In the genomic region with DNA sequence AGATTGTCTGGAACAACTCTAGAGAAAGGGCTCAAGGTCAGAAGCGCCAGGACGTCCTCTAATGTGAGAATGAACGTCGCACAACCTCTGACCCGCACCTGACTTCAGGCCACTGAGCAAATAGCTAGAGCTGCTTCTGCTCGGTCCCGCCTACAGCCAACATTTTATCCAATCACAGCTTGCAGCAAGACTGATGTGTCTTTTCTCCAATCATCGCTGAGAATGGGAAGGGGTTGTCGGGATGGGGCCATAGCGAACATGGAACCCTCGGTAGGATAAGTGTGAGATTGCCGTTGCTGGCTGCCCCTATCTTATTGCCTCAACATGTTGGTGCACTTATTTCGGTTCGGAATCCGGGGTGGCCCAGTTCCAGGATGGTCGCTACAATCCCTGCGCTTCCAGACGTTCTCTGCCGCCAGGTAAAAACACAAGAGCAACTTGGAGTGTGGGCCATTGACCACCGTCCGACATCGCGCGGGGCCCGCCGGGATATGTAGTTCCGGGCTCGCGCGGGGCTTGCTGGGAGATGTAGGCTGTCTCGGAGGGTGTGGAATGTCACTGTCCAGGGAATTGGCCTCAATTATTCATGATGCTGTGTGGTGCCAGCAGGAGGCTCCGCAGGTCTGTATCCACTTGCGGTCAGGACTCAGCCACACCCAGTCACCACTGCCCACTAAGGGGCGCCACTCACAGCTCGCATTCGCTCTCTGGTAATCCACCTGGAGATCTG, we compare ENCODE assay signal across 8 mouse cellular contexts. TPM values are rescaled to one million over a fixed set of nuclear protein-coding genes. Genes with fewer than 3 reads are reported as not detected.
DNase-seq lines count a peak whose midpoint lies in the region; ATAC-seq lines count a peak whose summit lies in the region.

No protein-coding gene starts in this region.

- DNase-seq in adipocyte (ENCODE audit: low spot score): peak; percentile 98
- peak; percentile 98 for DNase-seq in embryo, embryonic 10 days (ENCODE audit: low spot score)
- peak; percentile 90 for DNase-seq in gastrocnemius, postnatal 10 days
- peak; percentile 97 for DNase-seq in induced T-regulatory cell, adult 2 months (ENCODE audit: low read depth)
- peak; percentile 95 to 98 for DNase-seq in left cerebral cortex, adult 9 months (ENCODE audit: low spot score in 2 of 2)
- DNase-seq in right cerebral cortex, postnatal 14 days: peak; percentile 90
- DNase-seq in urinary bladder, postnatal 36 days (ENCODE audit: low spot score in 2 of 2): peak; percentile 91 to 92

- ATAC-seq in megakaryocyte progenitor cell, adult 5-6 weeks (replicated peaks; ENCODE audit: poor library complexity): peak; percentile 85

RNA-seq across cellular contexts. Expression of gene Abcb8, which starts 0.9 kb away (rescaled TPM):
- 10 to 100 TPM; 35.9 to 45.5 TPM for total RNA-seq in gastrocnemius, postnatal 10 days (2021)
- 23.5 and 30.9 TPM in 2 replicates for total RNA-seq in megakaryocyte progenitor cell, adult 5-6 weeks (2015)
- total RNA-seq in megakaryocyte progenitor cell, adult 5-6 weeks (2017): 12.2 and 18.1 TPM in 2 replicates

RNA-seq across cellular contexts. Expression of gene Atg9b, which starts 2.4 kb away (rescaled TPM):
- total RNA-seq in gastrocnemius, postnatal 10 days (2021): under 1 TPM; 0.23 to 0.26 TPM
- total RNA-seq in megakaryocyte progenitor cell, adult 5-6 weeks (2015): 0.90 and 1.9 TPM in 2 replicates
- total RNA-seq in megakaryocyte progenitor cell, adult 5-6 weeks (2017): 2.6 and 3.5 TPM in 2 replicates

RNA-seq across cellular contexts. Expression of gene Asic3, which starts 18.9 kb away (rescaled TPM):
- under 1 TPM; 0.12 to 0.36 TPM for total RNA-seq in gastrocnemius, postnatal 10 days (2021)
- total RNA-seq in megakaryocyte progenitor cell, adult 5-6 weeks (2015): 0.12 and 0.15 TPM in 2 replicates
- total RNA-seq in megakaryocyte progenitor cell, adult 5-6 weeks (2017): 0.20 TPM in 1 of 2 replicates, not detected in the other

RNA-seq across cellular contexts. Expression of gene Cdk5, which starts 29.0 kb away (rescaled TPM):
- 10 to 100 TPM; 15.5 to 17.5 TPM for total RNA-seq in gastrocnemius, postnatal 10 days (2021)
- 20.0 TPM in 2 replicates for total RNA-seq in megakaryocyte progenitor cell, adult 5-6 weeks (2015)
- 16.2 and 30.1 TPM in 2 replicates for total RNA-seq in megakaryocyte progenitor cell, adult 5-6 weeks (2017)

RNA-seq across cellular contexts. Expression of gene Slc4a2, which starts 29.3 kb away (rescaled TPM):
- total RNA-seq in gastrocnemius, postnatal 10 days (2021): 10 to 100 TPM; 26.2 to 39.8 TPM
- 11.4 and 13.1 TPM in 2 replicates for total RNA-seq in megakaryocyte progenitor cell, adult 5-6 weeks (2015)
- 19.0 and 24.1 TPM in 2 replicates for total RNA-seq in megakaryocyte progenitor cell, adult 5-6 weeks (2017)

Comparison
In these comparisons a context has a peak if more than half of its experiments do, and no peak if none do; other contexts are left out.
1. Peak in every context shown above with its lines: DNase-seq and ATAC-seq.